1 mouse cellular context compared by ENCODE assay signal in genomic region chr17:29513044-29513730, GRCm38 (mm10).
A peak's percentile ranks its signal among the peaks of the same experiment; 100 is the strongest.
TF ChIP-seq lines count a peak whose summit lies in the region.

No protein-coding gene starts in this region.

TF ChIP-seq in CH12.LX, 34 proteins besides CTCF, POLR2A, EP300 and RAD21:
- no peak for TF ChIP-seq RCOR1 (conservative IDR thresholded peaks at IDR 0.05; ENCODE audit: low read depth, low read length)
- TF ChIP-seq MAX (IDR thresholded peaks at IDR 0.05; ENCODE audit: low read length): peak; percentile 38; the same call in 1 of the 2 replicates
- TF ChIP-seq USF1 (IDR thresholded peaks at IDR 0.05; ENCODE audit: low read depth, low read length): no peak
- TF ChIP-seq TCF12 (IDR thresholded peaks at IDR 0.05; ENCODE audit: low read depth, low read length): peak; percentile 60
- peak; percentile 21; the same call in 1 of the 2 replicates for TF ChIP-seq NRF1 (IDR thresholded peaks at IDR 0.05; ENCODE audit: low read depth, low read length)
- no peak for TF ChIP-seq UBTF (IDR thresholded peaks at IDR 0.05; ENCODE audit: low read depth, low read length)
- peak; percentile 76 for TF ChIP-seq IRF4 (IDR thresholded peaks at IDR 0.05; ENCODE audit: low read depth, low read length)
- TF ChIP-seq MXI1 (IDR thresholded peaks at IDR 0.05; ENCODE audit: low read depth, low read length): peak; percentile 76; the same call in 1 of the 2 replicates
- no peak for TF ChIP-seq E2F4 (IDR thresholded peaks at IDR 0.05; ENCODE audit: insufficient replicate concordance, low read depth, low read length)
- TF ChIP-seq NELFE (IDR thresholded peaks at IDR 0.05; ENCODE audit: low read depth, low read length): peak; percentile 59; the same call in 1 of the 2 replicates
- peak; percentile 99 for TF ChIP-seq SMC3 (IDR thresholded peaks at IDR 0.05; ENCODE audit: low read depth, low read length)
- TF ChIP-seq GABPA (IDR thresholded peaks at IDR 0.05; ENCODE audit: insufficient replicate concordance, low read depth, low read length): no peak
- no peak for TF ChIP-seq ETS1 (conservative IDR thresholded peaks at IDR 0.05; ENCODE audit: low read depth, low read length)
- no peak for TF ChIP-seq ZMIZ1 (IDR thresholded peaks at IDR 0.05; ENCODE audit: low read depth, low read length)
- TF ChIP-seq CHD2 (IDR thresholded peaks at IDR 0.05; ENCODE audit: low read length): peak; percentile 86
- peak; percentile 38; the same call in 1 of the 2 replicates for TF ChIP-seq HCFC1 (IDR thresholded peaks at IDR 0.05; ENCODE audit: low read depth, low read length)
- TF ChIP-seq ELF1 (IDR thresholded peaks at IDR 0.05; ENCODE audit: low read depth, low read length): peak; percentile 68
- TF ChIP-seq USF2 (conservative IDR thresholded peaks at IDR 0.05; ENCODE audit: low read depth, low read length): no peak
- 0 out of 2 replicates have a peak, but pooled peaks have one; percentile 44 for TF ChIP-seq ZNF384 (IDR thresholded peaks at IDR 0.05; ENCODE audit: low read depth, low read length)
- no peak for TF ChIP-seq CHD1 (IDR thresholded peaks at IDR 0.05; ENCODE audit: low read depth, low read length)
- TF ChIP-seq MAZ (IDR thresholded peaks at IDR 0.05; ENCODE audit: low read depth, low read length): peak; percentile 90
- TF ChIP-seq JUND (conservative IDR thresholded peaks at IDR 0.05; ENCODE audit: low read depth, low read length): no peak
- TF ChIP-seq ZC3H11A (IDR thresholded peaks at IDR 0.05; ENCODE audit: low read depth, low read length): peak; percentile 99
- TF ChIP-seq POLR2AphosphoS2 (IDR thresholded peaks at IDR 0.05; ENCODE audit: low read depth, low read length): no peak
- TF ChIP-seq JUN (IDR thresholded peaks at IDR 0.05; ENCODE audit: insufficient read depth, low read depth, low read length): no peak
- TF ChIP-seq TBP (conservative IDR thresholded peaks at IDR 0.05; ENCODE audit: low read depth, low read length): peak; percentile 97
- TF ChIP-seq MEF2A (IDR thresholded peaks at IDR 0.05; ENCODE audit: borderline replicate concordance, low read depth, low read length): peak; percentile 81
- TF ChIP-seq ZKSCAN1 (IDR thresholded peaks at IDR 0.05; ENCODE audit: borderline replicate concordance, low read depth, low read length): no peak
- TF ChIP-seq MAFK (IDR thresholded peaks at IDR 0.05; ENCODE audit: insufficient replicate concordance, low read length): no peak
- no peak for TF ChIP-seq KAT2A (IDR thresholded peaks at IDR 0.05; ENCODE audit: insufficient replicate concordance, low read length)
- TF ChIP-seq SIN3A (IDR thresholded peaks at IDR 0.05; ENCODE audit: low read length): peak; percentile 89
- TF ChIP-seq BHLHE40 (IDR thresholded peaks at IDR 0.05; ENCODE audit: low read depth, low read length): peak; percentile 57
- no peak for TF ChIP-seq PAX5 (IDR thresholded peaks at IDR 0.05; ENCODE audit: low read length)
- TF ChIP-seq MYC (IDR thresholded peaks at IDR 0.05; ENCODE audit: low read depth, low read length): peak; percentile 78
